Mouse (Mus musculus) hindbrain, embryonic 16.5 days (tissue): ENCODE results near the gene Aida. TPM values are rescaled to one million over a fixed set of nuclear protein-coding genes. Genes with fewer than 3 reads are reported as not detected.
"Not testable (repeated sequence)": the region's sequence is repeated elsewhere in the genome, so short reads cannot be mapped to it uniquely, and the experiment has no call there.

Source experiments
- ATAC-seq: fragments of 200-750 bp; cut with Nextera tagmentation; 2 replicates; pipeline ENCODE4 v1.8.0; 2017; ENCODE audit warnings: moderate TSS enrichment, moderate library complexity
- H3K27ac ChIP-seq: fragments of 300-500 bp; sonication (generic); 2 replicates; pipeline ENCODE4 v1.5.1; 2014; ENCODE audit warnings: low read depth, mild to moderate bottlenecking, control low read depth, low read length, moderate library complexity
- H3K27me3 ChIP-seq: fragments of 300-500 bp; sonication (generic); replicated peaks from 2 replicates; pipeline ENCODE4 v1.6.1; 2014; ENCODE audit warnings: low read length; ENCODE audit not compliant: control insufficient read depth, insufficient read depth
- H3K36me3 ChIP-seq: fragments of 300-500 bp; sonication (generic); 2 replicates; pipeline ENCODE4 v1.6.1; 2014; ENCODE audit warnings: mild to moderate bottlenecking, low read length, moderate library complexity, mixed read lengths; ENCODE audit not compliant: control insufficient read depth, insufficient read depth
- H3K4me1 ChIP-seq: fragments of 300-500 bp; sonication (generic); 2 replicates; pipeline ENCODE4 v1.6.1; 2014; ENCODE audit warnings: low read depth, low read length; ENCODE audit not compliant: control insufficient read depth, insufficient read depth
- H3K4me2 ChIP-seq: fragments of 300-500 bp; sonication (generic); 2 replicates; pipeline ENCODE4 v1.6.1; 2014; ENCODE audit warnings: mild to moderate bottlenecking, low read length, control low read depth, moderate library complexity
- H3K4me3 ChIP-seq: fragments of 300-500 bp; sonication (generic); 2 replicates; pipeline ENCODE4 v1.5.1; 2014; ENCODE audit warnings: mild to moderate bottlenecking, low read length, control low read depth, moderate library complexity
- H3K9ac ChIP-seq: fragments of 300-500 bp; sonication (generic); 2 replicates; pipeline ENCODE4 v1.6.1; 2014; ENCODE audit warnings: low read depth, mild to moderate bottlenecking, control low read depth, low read length, moderate library complexity
- H3K9me3 ChIP-seq: fragments of 300-500 bp; sonication (generic); 2 replicates; pipeline ENCODE4 v1.6.1; 2014; ENCODE audit warnings: mild to moderate bottlenecking, low read length, moderate library complexity; ENCODE audit not compliant: control insufficient read depth
- WGBS: fragments of 180-500 bp; shearing (Covaris S2); extraction: QIAGEN DNeasy Blood & Tissue Kit; methylation state at CpG from one replicate; pipeline ENCODE4 v1.1.7; 2014; 5-methylcytosine and 5-hydroxymethylcytosine counted together
- polyA plus RNA-seq: library from polyadenylated mRNA; unstranded; fragments of >200 nt; fragmentation: Nextera tagmentation; extraction: Ambion mirVana; gene quantifications from 2 replicates; pipeline ENCODE4 v1.2.1, GENCODE M21; 2015

The Aida gene
- polyA plus RNA-seq, 1 experiment from 2014 or later: 54.4 TPM

DNA sequence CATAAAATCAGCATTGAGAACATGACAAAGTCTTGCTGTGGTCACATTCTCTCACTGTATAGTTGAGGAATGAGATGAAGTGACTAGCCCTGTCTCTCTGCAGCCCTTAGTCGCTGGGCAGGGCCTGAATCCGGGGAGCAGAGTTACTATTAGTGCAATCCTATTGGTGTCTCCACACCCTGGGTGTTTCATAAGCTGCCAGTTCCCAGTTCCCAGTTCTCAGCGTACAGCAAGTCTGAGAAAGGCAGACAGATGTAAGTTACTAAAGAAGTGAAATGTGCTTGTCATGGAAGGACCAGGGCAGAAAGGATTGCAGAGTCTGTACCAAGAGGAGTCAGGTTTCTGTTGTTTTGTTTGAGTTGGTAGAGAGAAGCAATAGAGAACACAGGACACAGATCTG lies 11.2 kb downstream of the Aida start:
- Histone ChIP-seq H3K9me3 (no peaks in the 10 kb centered on the region), H3K27me3 (no peaks in the 10 kb centered on the region), H3K4me3 (no peak overlapping the region), H3K4me2 (no peak overlapping the region), H3K36me3 (peaks cover 2% of the 10 kb centered on the region; the same call in 1 of the 2 replicates), H3K4me1 (no peaks in the 10 kb centered on the region), H3K9ac (no peak overlapping the region), H3K27ac (no peak overlapping the region)
- ATAC-seq: no peak
- WGBS: 84% methylated on average over 3 of the region's 3 CpGs

DNA sequence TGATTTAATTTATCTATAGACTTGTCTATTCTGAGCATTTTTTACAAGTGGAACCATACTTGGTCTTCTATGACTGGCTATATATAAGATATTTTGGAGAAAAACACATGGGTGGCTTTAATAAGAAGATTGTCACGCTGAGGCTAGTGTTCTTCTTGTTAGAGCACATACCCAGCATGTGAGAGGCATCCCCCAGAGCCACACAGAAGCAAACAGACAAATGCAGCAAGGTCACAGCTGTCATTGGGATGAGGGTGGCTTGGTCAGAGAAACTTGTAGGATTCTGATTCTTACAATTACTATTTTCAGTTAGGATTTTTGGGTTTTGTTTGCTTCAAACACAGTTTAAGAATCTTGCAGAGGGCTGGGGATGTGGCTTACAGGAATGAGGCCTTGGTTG lies 12.1 kb downstream of the Aida start:
- WGBS: 87% methylated on average over 1 of the region's 1 CpGs
- H3K4me1 ChIP-seq: no peaks in the 10 kb centered on the region
- no peak overlapping the region for H3K9ac ChIP-seq
- no peak for ATAC-seq
- H3K27me3 ChIP-seq: no peaks in the 10 kb centered on the region
- H3K9me3 ChIP-seq: no peaks in the 10 kb centered on the region
- peaks cover 2% of the 10 kb centered on the region; the same call in 1 of the 2 replicates for H3K36me3 ChIP-seq
- H3K27ac ChIP-seq: no peak overlapping the region
- H3K4me2 ChIP-seq: no peak overlapping the region
- H3K4me3 ChIP-seq: no peak overlapping the region

DNA sequence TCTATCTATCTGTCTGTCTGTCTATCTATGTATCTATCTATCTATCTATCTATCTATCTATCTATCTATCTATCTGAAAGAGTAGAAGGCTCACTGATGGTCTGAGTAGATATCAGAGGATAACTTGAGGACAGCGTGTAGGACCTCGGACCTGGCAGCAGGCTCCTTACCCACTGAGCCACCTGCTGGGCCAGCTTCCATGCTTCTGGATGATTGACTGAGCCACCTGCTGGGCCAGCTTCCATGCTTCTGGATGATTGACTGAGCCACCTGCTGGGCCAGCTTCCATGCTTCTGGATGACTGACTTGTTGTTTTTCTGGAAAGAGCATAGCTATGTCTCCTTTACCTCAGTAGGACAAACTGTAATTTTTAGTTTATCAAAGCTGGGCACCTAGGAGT lies 13.2 kb downstream of the Aida start:
- not testable (repeated sequence) for H3K4me2 ChIP-seq, ATAC-seq, H3K9ac ChIP-seq, H3K27me3 ChIP-seq, H3K27ac ChIP-seq, H3K4me3 ChIP-seq, H3K36me3 ChIP-seq, H3K9me3 ChIP-seq, H3K4me1 ChIP-seq
- WGBS: 40% methylated on average over 2 of the region's 2 CpGs

DNA sequence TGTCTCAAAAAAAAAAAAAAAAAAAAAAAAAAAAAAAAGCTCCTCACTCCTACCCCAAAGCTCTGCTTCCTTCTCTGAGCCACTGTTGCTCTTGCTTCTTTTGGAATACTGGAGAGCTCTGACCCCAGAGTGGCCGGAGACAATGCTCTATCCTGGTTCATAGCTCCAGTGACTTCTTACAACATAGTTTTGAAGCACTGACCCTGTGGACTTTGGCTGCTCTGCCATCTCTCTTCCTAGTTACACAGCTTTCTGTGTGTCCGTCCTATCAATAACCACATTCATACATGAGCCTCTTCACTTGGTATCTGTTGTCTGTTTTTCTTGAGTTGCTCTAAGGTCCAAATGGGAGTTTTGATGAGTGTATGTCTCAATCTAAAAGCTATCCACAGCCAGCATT lies 15.7 kb downstream of the Aida start:
- no peak for ATAC-seq
- no peaks in the 10 kb centered on the region for H3K4me1 ChIP-seq
- no peak overlapping the region for H3K4me3 ChIP-seq
- H3K27me3 ChIP-seq: no peaks in the 10 kb centered on the region
- no peak overlapping the region for H3K4me2 ChIP-seq
- H3K27ac ChIP-seq: no peak overlapping the region
- no peaks in the 10 kb centered on the region for H3K9me3 ChIP-seq
- peaks cover 16% of the 10 kb centered on the region for H3K36me3 ChIP-seq
- no peak overlapping the region for H3K9ac ChIP-seq
- WGBS: 99% methylated on average over 2 of the region's 2 CpGs

DNA sequence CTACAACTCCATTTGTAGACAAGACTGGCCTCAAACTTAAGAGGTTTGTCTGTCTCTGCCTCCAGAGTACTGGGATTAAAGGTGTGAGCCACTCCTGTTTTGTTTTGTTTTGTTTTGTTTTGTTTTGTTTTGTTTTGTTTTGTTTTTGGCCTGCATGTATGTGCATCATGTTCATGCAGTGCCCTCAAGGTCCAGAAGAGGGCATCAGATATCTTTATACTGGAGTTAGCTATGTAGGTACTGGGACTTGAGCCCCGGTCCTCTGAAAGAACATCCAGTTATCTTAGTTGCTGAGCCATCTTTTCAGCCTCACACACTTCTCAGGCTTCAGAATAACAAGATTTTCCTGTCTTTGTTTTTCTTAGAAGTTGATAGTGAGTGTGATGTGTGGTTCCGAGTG lies 19.4 kb downstream of the Aida start:
- Histone ChIP-seq H3K9me3 (no peaks in the 10 kb centered on the region), H3K4me3 (no peak overlapping the region), H3K4me2 (no peak overlapping the region), H3K27me3 (no peaks in the 10 kb centered on the region), H3K9ac (no peak overlapping the region), H3K4me1 (no peaks in the 10 kb centered on the region), H3K36me3 (peaks cover 21% of the 10 kb centered on the region), H3K27ac (no peak overlapping the region)
- 94% methylated on average over 2 of the region's 2 CpGs for WGBS
- no peak for ATAC-seq

DNA sequence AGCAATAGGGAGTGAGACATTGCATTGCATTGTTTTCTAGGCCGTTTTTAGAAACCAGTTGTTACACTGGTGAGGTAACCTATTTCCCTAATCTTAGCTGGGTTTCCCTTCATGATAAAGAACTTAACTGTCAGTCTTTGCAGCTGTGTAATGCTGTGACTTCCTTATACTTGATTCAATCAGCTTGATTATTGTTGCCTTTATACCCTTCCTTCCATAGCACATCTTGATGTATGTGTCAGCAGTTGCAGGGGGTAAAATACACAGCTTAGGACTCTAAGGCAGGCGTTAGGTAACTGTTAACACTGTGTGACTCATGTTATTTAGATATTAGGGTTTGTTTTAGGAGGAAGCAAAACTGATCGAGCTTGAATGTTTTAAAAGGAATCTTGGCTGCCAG lies 24.3 kb downstream of the Aida start:
- Histone ChIP-seq H3K27me3 (no peaks in the 10 kb centered on the region), H3K27ac (no peak overlapping the region), H3K9me3 (no peaks in the 10 kb centered on the region), H3K36me3 (peaks cover 29% of the 10 kb centered on the region), H3K4me1 (no peaks in the 10 kb centered on the region), H3K4me2 (no peak overlapping the region), H3K9ac (no peak overlapping the region), H3K4me3 (no peak overlapping the region)
- 80% methylated on average over 3 of the region's 3 CpGs for WGBS
- ATAC-seq: no peak

DNA sequence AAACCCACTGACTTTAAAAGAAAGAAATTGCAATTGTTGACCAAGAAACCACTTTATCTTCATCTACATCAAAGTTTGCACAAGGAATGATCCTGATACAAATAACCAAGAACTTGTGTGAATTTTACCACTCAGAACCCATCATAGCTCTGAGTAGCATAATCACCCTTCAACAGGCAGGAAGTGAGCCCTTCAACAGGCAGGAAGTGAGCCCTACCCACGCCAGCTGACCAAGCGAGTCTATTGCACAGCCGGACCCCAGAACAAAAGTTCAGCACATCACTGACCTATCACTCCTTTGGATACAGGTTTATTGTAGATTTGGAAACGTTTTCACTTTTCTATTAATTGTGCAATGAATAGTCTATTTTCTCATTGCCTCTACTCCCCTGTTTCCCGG lies 26.1 kb downstream of the Aida start:
- H3K27me3 ChIP-seq, H3K4me1 ChIP-seq, H3K4me2 ChIP-seq, H3K4me3 ChIP-seq, H3K9me3 ChIP-seq, H3K9ac ChIP-seq, H3K27ac ChIP-seq, ATAC-seq: not testable (repeated sequence)
- peaks cover 38% of the 10 kb centered on the region for H3K36me3 ChIP-seq
- 85% methylated on average over 5 of the region's 5 CpGs for WGBS

DNA sequence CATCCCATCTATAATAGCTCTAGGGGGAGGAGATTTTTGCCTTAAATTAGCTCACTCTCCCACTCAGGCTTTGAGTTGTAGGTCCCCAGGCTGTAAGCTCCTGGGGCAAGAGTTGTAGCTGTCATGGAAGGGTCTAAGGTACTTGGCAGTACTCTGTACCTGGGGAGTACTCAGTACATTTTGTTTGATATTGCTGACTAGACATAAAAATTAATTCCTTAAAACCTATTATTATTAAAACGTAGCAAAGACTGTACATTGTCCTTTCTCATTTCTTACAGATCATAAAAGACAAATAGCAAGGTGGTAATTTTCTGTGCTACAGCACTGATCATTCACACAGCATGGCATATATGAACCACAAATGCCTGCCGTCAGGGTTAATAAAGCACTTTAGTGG lies 27.5 kb downstream of the Aida start:
- no peak overlapping the region for H3K4me3 ChIP-seq
- H3K27ac ChIP-seq: no peak overlapping the region
- no peaks in the 10 kb centered on the region for H3K27me3 ChIP-seq
- ATAC-seq: no peak
- peaks cover 45% of the 10 kb centered on the region for H3K36me3 ChIP-seq
- no peaks in the 10 kb centered on the region for H3K4me1 ChIP-seq
- no peak overlapping the region for H3K9ac ChIP-seq
- no peaks in the 10 kb centered on the region for H3K9me3 ChIP-seq
- no peak overlapping the region for H3K4me2 ChIP-seq
- 94% methylated on average over 2 of the region's 2 CpGs for WGBS

DNA sequence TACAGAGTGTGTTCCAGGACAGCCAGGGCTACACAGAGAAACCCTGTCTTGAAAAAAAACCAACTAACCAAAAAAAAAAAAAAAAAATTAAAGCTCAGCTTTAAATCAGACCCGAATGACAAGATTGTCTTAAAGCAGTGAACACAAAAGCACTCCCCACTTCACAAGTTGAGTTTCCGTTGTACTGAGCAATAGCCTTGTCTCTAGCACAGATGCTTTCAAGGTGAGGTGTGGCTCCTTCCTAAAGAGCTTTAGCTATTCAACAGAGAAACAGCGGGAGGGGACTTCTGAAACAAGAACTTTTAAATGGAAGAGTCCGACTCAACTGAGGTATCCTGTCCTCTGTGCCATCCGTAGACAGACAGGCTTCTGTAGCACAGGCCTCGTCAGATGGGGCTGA lies 28.0 kb downstream of the Aida start:
- H3K36me3 ChIP-seq: peaks cover 44% of the 10 kb centered on the region
- 96% methylated on average over 6 of the region's 6 CpGs for WGBS

DNA sequence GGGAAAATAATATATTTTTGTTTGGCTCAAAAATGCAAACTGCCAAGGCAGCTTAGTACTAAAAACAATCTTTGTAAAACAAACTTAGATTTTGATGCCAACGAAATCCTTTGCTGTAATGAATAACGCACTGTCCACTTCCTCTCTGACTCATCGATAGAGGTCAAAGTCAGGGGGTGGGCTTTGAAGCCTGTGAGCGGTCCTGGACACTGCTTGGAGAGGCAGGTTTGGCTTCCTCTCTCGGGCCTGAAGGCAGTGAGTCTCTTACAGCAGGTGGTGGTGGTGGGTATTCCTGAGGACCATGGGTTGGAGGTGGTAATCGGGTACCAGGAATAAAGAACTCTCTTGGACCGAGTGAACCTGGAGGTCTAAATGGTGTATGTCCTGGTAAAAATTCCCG lies 30.8 kb downstream of the Aida start:
- Histone ChIP-seq H3K36me3 (peaks cover 63% of the 10 kb centered on the region), H3K4me2 (no peak overlapping the region), H3K4me1 (no peaks in the 10 kb centered on the region), H3K9ac (no peak overlapping the region), H3K27ac (no peak overlapping the region), H3K4me3 (no peak overlapping the region), H3K27me3 (no peaks in the 10 kb centered on the region), H3K9me3 (no peaks in the 10 kb centered on the region)
- ATAC-seq: no peak
- 94% methylated on average over 8 of the region's 8 CpGs for WGBS

More for the DNA sequence above, 28.0 kb downstream of the Aida start:
- Histone ChIP-seq H3K27me3 (no peaks in the 10 kb centered on the region), H3K9ac (no peak overlapping the region), H3K4me2 (no peak overlapping the region), H3K27ac (no peak overlapping the region), H3K4me3 (no peak overlapping the region), H3K9me3 (no peaks in the 10 kb centered on the region), H3K4me1 (no peaks in the 10 kb centered on the region)
- ATAC-seq: no peak
